Mouse (Mus musculus) MEL (cell line): ENCODE results near the gene Bbs9. TPM values are rescaled to one million over a fixed set of nuclear protein-coding genes. Genes with fewer than 3 reads are reported as not detected.

Source experiments
- DNase-seq: peaks from one replicate; pipeline ENCODE4 v3.0.0; 2011; ENCODE audit warnings: low read depth, low spot score
- H3K27ac ChIP-seq: 2 replicates; pipeline ENCODE4 v1.5.1; 2012; ENCODE audit warnings: low read depth, mild to moderate bottlenecking, control low read depth, low read length, moderate library complexity; ENCODE audit not compliant: control insufficient read depth
- H3K27me3 ChIP-seq, 2 experiments: fragments of 150-350 bp in 1 of 2; sonication (generic) in 1 of 2; 2 replicates each; pipeline ENCODE4 v1.6.1; 2012; ENCODE audit warnings: low read length in 2 of 2, mild to moderate bottlenecking in 2 of 2, improper control_type of control experiment in 1 of 2, moderate library complexity in 1 of 2; ENCODE audit not compliant: insufficient read depth in 2 of 2, control insufficient read depth in 1 of 2
- H3K36me3 ChIP-seq, 2 experiments: 2 replicates each; pipeline ENCODE4 v1.6.1; 2012 to 2014; ENCODE audit warnings: low read length in 2 of 2, improper control_type of control experiment in 1 of 2, inconsistent platforms in 1 of 2, mild to moderate bottlenecking in 1 of 2; ENCODE audit not compliant: insufficient read depth in 2 of 2, control insufficient read depth in 1 of 2
- H3K4me1 ChIP-seq, 2 experiments: fragments of 150-350 bp in 1 of 2; sonication (generic) in 1 of 2; 2 replicates each; pipeline ENCODE4 v1.6.1; 2012; ENCODE audit warnings: low read length in 2 of 2, improper control_type of control experiment in 1 of 2, mild to moderate bottlenecking in 1 of 2; ENCODE audit not compliant: insufficient read depth in 2 of 2, control insufficient read depth in 1 of 2
- H3K4me3 ChIP-seq, 2 experiments: fragments of 150-350 bp in 1 of 2; sonication (generic) in 1 of 2; 2 replicates each; pipeline ENCODE4 v1.5.1; 2012; ENCODE audit warnings: low read depth in 2 of 2, low read length in 2 of 2, mild to moderate bottlenecking in 2 of 2, moderate library complexity in 2 of 2, control low read depth in 1 of 2, improper control_type of control experiment in 1 of 2; ENCODE audit not compliant: control insufficient read depth in 1 of 2, insufficient read depth in 1 of 2
- H3K79me2 ChIP-seq: 2 replicates; pipeline ENCODE4 v1.6.1; 2012; ENCODE audit warnings: mild to moderate bottlenecking, low read length, moderate library complexity; ENCODE audit not compliant: control insufficient read depth, poor library complexity, insufficient read depth
- H3K9ac ChIP-seq: 2 replicates; pipeline ENCODE4 v1.6.1; 2012; ENCODE audit warnings: low read depth, mild to moderate bottlenecking, control low read depth, low read length, moderate library complexity; ENCODE audit not compliant: control insufficient read depth, poor library complexity, severe bottlenecking
- H3K9me3 ChIP-seq: fragments of 150-350 bp; sonication (generic); replicated peaks from 2 replicates; pipeline ENCODE4 v1.6.1; 2012; ENCODE audit warnings: mild to moderate bottlenecking, low read length, improper control_type of control experiment, moderate library complexity; ENCODE audit not compliant: insufficient read depth
- CHD2 ChIP-seq: IDR thresholded peaks from 2 replicates; pipeline ENCODE4 v1.6.1; 2011; ENCODE audit warnings: low read length, improper control_type of control experiment
- CTCF ChIP-seq, 3 experiments: IDR thresholded peaks in 2 of 3; conservative IDR thresholded peaks in 1 of 3; 2 replicates each; pipeline ENCODE4 v1.5.1; 2011 to 2012; ENCODE audit warnings: low read length in 3 of 3, low read depth in 2 of 3, mild to moderate bottlenecking in 2 of 3, improper control_type of control experiment in 1 of 3, inconsistent platforms in 1 of 3, mixed read lengths in 1 of 3, moderate library complexity in 1 of 3; ENCODE audit not compliant: control insufficient read depth in 1 of 3, insufficient read depth in 1 of 3, poor library complexity in 1 of 3, severe bottlenecking in 1 of 3
- E2F4 ChIP-seq: IDR thresholded peaks from 2 replicates; pipeline ENCODE4 v1.6.1; 2011; ENCODE audit warnings: low read depth, low read length, improper control_type of control experiment, borderline replicate concordance
- ELF1 ChIP-seq: IDR thresholded peaks from 2 replicates; pipeline ENCODE4 v1.6.1; 2014; ENCODE audit warnings: low read depth, mild to moderate bottlenecking, inconsistent platforms, low read length, improper control_type of control experiment, moderate library complexity
- EP300 ChIP-seq, 2 experiments: IDR thresholded peaks; 2 replicates each; pipeline ENCODE4 v1.6.1; 2011; ENCODE audit warnings: improper control_type of control experiment in 2 of 2, low read length in 2 of 2, low read depth in 1 of 2, mild to moderate bottlenecking in 1 of 2
- GATA1 ChIP-seq: IDR thresholded peaks from 2 replicates; pipeline ENCODE4 v1.6.1; 2011; ENCODE audit warnings: low read depth, low read length, improper control_type of control experiment
- KAT2A ChIP-seq: conservative IDR thresholded peaks from 2 replicates; pipeline ENCODE4 v1.6.1; 2012; ENCODE audit warnings: low read depth, low read length, improper control_type of control experiment, inconsistent platforms
- MAFK ChIP-seq: IDR thresholded peaks from 2 replicates; pipeline ENCODE4 v1.6.1; 2011; ENCODE audit warnings: low read depth, mild to moderate bottlenecking, low read length, improper control_type of control experiment, borderline replicate concordance
- MAX ChIP-seq: IDR thresholded peaks from 2 replicates; pipeline ENCODE4 v1.6.1; 2011; ENCODE audit warnings: low read length, improper control_type of control experiment
- MEF2A ChIP-seq: IDR thresholded peaks from 2 replicates; pipeline ENCODE4 v1.6.1; 2014; ENCODE audit warnings: low read depth, mild to moderate bottlenecking, inconsistent platforms, low read length, improper control_type of control experiment; ENCODE audit not compliant: poor library complexity, insufficient replicate concordance, severe bottlenecking; ENCODE audit errors: extremely low read depth
- MYB ChIP-seq: IDR thresholded peaks from 2 replicates; pipeline ENCODE4 v1.6.1; 2011; ENCODE audit warnings: mild to moderate bottlenecking, low read depth, low read length, improper control_type of control experiment
- MYC ChIP-seq: IDR thresholded peaks from 2 replicates; pipeline ENCODE4 v1.6.1; 2011; ENCODE audit warnings: low read depth, mild to moderate bottlenecking, low read length, improper control_type of control experiment, moderate library complexity
- RAD21 ChIP-seq: IDR thresholded peaks from 2 replicates; pipeline ENCODE4 v1.6.1; 2011; ENCODE audit warnings: mild to moderate bottlenecking, low read depth, low read length, improper control_type of control experiment
- SIN3A ChIP-seq: IDR thresholded peaks from 2 replicates; pipeline ENCODE4 v1.6.1; 2012; ENCODE audit warnings: low read length, improper control_type of control experiment, inconsistent platforms
- SMC3 ChIP-seq: IDR thresholded peaks from 2 replicates; pipeline ENCODE4 v1.6.1; 2011; ENCODE audit warnings: low read depth, low read length, improper control_type of control experiment
- TBP ChIP-seq: IDR thresholded peaks from 2 replicates; pipeline ENCODE4 v1.8.0; 2011; ENCODE audit warnings: low read depth, low read length, improper control_type of control experiment
- TCF12 ChIP-seq: IDR thresholded peaks from 2 replicates; pipeline ENCODE4 v1.6.1; 2014; ENCODE audit warnings: low read depth, mild to moderate bottlenecking, inconsistent platforms, low read length, improper control_type of control experiment, moderate library complexity
- UBTF ChIP-seq: IDR thresholded peaks from 2 replicates; pipeline ENCODE4 v1.6.1; 2012; ENCODE audit warnings: low read depth, mild to moderate bottlenecking, inconsistent platforms, low read length, improper control_type of control experiment, moderate library complexity, borderline replicate concordance; ENCODE audit not compliant: insufficient read depth
- polyA plus RNA-seq, 2 experiments: library from polyadenylated mRNA; stranded (reverse) in 1 of 2; unstranded in 1 of 2; fragments of >175 nt in 1 of 2; fragments of >200 nt in 1 of 2; gene quantifications; 2 replicates each; pipeline versions ENCODE4 v1.2.1 to v1.2.4; 2012; ENCODE audit warnings: low replicate concordance in 2 of 2, low read depth in 1 of 2; ENCODE audit not compliant: insufficient read length in 2 of 2, insufficient read depth in 1 of 2, missing spikeins in 1 of 2
- total RNA-seq: library from RNA; depleted of rRNA; stranded (reverse); fragments of 300-350 nt; gene quantifications from 2 replicates; pipeline ENCODE4 v1.2.3, GENCODE M21; 2012

The Bbs9 gene
- total and polyA plus RNA-seq, 3 experiments, result 18.5 to 19.5 TPM; not detected in 1

DNA sequence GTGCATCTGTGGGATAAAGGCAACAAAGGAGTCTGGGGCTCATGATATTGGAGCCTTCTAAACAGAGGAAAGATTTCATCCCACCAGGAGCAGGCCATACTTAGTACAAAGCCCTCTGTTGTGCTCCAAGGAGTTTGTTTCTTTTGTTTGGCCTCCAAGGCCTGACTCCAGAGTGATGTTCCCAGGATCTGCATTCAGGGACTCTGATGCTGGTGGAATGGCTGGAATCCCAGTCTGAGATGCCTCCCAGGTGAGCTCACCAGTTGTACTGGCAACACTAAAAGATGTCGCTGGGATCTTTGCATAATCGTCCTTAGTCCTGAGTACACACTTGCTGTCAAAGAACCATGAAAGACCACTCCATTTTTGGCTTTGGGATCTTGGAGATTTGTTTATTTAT, 41.4 kb upstream of the Bbs9 start:
- Histone ChIP-seq H3K27ac (no peak overlapping the region), H3K9ac (no peak overlapping the region), H3K79me2 (no peaks in the 10 kb centered on the region), H3K36me3 (peaks cover 0 to 17% of the 10 kb centered on the region in 2 experiments; a peak in 2 of 4 replicates), H3K4me1 (peaks cover 12% of the 10 kb centered on the region in 2 experiments), H3K27me3 (no peaks in the 10 kb centered on the region), H3K4me3 (no peak overlapping the region), H3K9me3 (no peaks in the 10 kb centered on the region)
- DNase-seq, result no peak
- TF ChIP-seq MEF2A (no peak), GATA1 (no peak), UBTF (no peak), TCF12 (no peak), MYB (no peak), CHD2 (no peak), KAT2A (no peak), ELF1 (no peak), RAD21 (no peak)

DNA sequence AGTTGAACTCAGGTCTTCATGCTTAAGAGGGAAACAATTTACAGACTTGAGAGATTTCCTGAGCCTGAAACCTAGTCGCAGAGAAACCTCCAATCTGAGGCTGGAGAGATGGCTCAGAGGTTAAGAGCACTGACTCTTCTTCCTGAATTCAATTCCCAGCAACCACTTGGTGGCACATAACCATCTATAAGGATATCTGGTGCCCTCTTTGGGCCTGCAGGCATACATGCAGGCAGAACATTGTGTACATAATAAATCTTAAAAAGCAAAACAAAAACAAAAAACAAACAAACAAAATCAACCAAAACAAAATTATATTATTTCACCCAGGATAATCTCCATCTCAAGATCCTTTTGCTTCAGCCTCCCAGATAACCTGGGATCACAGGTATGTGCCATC, 36.7 kb upstream of the Bbs9 start:
- H3K27ac ChIP-seq, result no peak overlapping the region
- no peaks in the 10 kb centered on the region for H3K36me3 ChIP-seq
- TF ChIP-seq E2F4, result no peak
- peak; percentile 65 for TF ChIP-seq RAD21
- peak; percentile 40 for TF ChIP-seq SMC3
- no peak for TF ChIP-seq MEF2A
- no peak for TF ChIP-seq MAX
- peak in 2 of 3 experiments; percentile 22 to 68; a peak in 2 of 6 replicates for TF ChIP-seq CTCF (IDR thresholded peaks at IDR 0.05 in 2 of 3, conservative IDR thresholded peaks at IDR 0.05 in 1 of 3; ENCODE audit: control insufficient read depth in 1 of 3, insufficient read depth in 1 of 3, low read depth in 2 of 3, low read length in 3 of 3, poor library complexity in 1 of 3, severe bottlenecking in 1 of 3)
- TF ChIP-seq SIN3A, result no peak
- no peak for TF ChIP-seq TBP
- no peaks in the 10 kb centered on the region for H3K79me2 ChIP-seq
- H3K9me3 ChIP-seq, result no peaks in the 10 kb centered on the region
- no peaks in the 10 kb centered on the region for H3K27me3 ChIP-seq
- H3K9ac ChIP-seq, result no peak overlapping the region
- H3K4me3 ChIP-seq, result no peak overlapping the region
- H3K4me1 ChIP-seq, result 0 out of 4 replicates have a peak, but pooled peaks cover 0 to 3% of the 10 kb centered on the region in 2 experiments
- peak; percentile 50 for DNase-seq

- Histone ChIP-seq H3K27me3 (no peaks in the 10 kb centered on the region), H3K4me3 (no peak overlapping the region), H3K79me2 (no peaks in the 10 kb centered on the region), H3K27ac (no peak overlapping the region)
- TF ChIP-seq EP300 (IDR thresholded peaks at IDR 0.05; ENCODE audit: low read depth in 1 of 2, low read length in 2 of 2), result no peak
- no peak for TF ChIP-seq MAFK
- no peak for TF ChIP-seq MYC
- TF ChIP-seq, all 39 proteins: peak for 0
- H3K4me1 ChIP-seq, result 0 out of 4 replicates have a peak, but pooled peaks cover 0 to 3% of the 10 kb centered on the region in 2 experiments
- H3K9me3 ChIP-seq, result no peaks in the 10 kb centered on the region
- peaks cover 0 to 6% of the 10 kb centered on the region in 2 experiments; a peak in 2 of 4 replicates for H3K36me3 ChIP-seq
- no peak overlapping the region for H3K9ac ChIP-seq
- no peak for DNase-seq
Measured at GRCm38 (mm10) chr9:22443157-22443556, 32.4 kb upstream of the Bbs9 start.
